Mouse (Mus musculus) ES-E14 (cell line): ENCODE measurements around the gene Spem2.

ENCODE experiments used
- CHD2 ChIP-seq: IDR thresholded peaks from 2 replicates; pipeline ENCODE4 v1.6.1; 2014; ENCODE audit warnings: mild to moderate bottlenecking, low read depth, low read length, inconsistent platforms
- MAFK ChIP-seq: IDR thresholded peaks from 2 replicates; pipeline ENCODE4 v1.6.1; 2014; ENCODE audit warnings: mild to moderate bottlenecking, low read depth, low read length, inconsistent platforms; ENCODE audit not compliant: insufficient read depth
- ZC3H11A ChIP-seq: IDR thresholded peaks from 2 replicates; pipeline ENCODE4 v1.6.1; 2012; ENCODE audit warnings: low read depth, mild to moderate bottlenecking, inconsistent platforms, low read length, borderline replicate concordance
- ZNF384 ChIP-seq: IDR thresholded peaks from 2 replicates; pipeline ENCODE4 v1.6.1; 2012; ENCODE audit warnings: low read depth, low read length, inconsistent platforms

- TF ChIP-seq MAFK (no peak), ZNF384 (no peak), ZC3H11A (no peak), CHD2 (no peak)
Measured at GRCm38 (mm10) chr11:69802648-69803105, 15.6 kb downstream of the Spem2 start.
